Mouse (Mus musculus) liver, adult 2 months (tissue): ENCODE measurements around the gene Nr2f2.

Source experiments
- CTCF ChIP-seq: fragments of 200-500 bp; IDR thresholded peaks from 2 replicates; pipeline ENCODE4 v1.5.1; 2011; ENCODE audit warnings: low read depth, low read length, control low read depth
- POLR2A ChIP-seq: fragments of 200-500 bp; IDR thresholded peaks from 2 replicates; pipeline ENCODE4 v1.6.1; 2011; ENCODE audit warnings: low read length, control low read depth; ENCODE audit not compliant: insufficient read depth; ENCODE audit errors: extremely low read depth

DNA sequence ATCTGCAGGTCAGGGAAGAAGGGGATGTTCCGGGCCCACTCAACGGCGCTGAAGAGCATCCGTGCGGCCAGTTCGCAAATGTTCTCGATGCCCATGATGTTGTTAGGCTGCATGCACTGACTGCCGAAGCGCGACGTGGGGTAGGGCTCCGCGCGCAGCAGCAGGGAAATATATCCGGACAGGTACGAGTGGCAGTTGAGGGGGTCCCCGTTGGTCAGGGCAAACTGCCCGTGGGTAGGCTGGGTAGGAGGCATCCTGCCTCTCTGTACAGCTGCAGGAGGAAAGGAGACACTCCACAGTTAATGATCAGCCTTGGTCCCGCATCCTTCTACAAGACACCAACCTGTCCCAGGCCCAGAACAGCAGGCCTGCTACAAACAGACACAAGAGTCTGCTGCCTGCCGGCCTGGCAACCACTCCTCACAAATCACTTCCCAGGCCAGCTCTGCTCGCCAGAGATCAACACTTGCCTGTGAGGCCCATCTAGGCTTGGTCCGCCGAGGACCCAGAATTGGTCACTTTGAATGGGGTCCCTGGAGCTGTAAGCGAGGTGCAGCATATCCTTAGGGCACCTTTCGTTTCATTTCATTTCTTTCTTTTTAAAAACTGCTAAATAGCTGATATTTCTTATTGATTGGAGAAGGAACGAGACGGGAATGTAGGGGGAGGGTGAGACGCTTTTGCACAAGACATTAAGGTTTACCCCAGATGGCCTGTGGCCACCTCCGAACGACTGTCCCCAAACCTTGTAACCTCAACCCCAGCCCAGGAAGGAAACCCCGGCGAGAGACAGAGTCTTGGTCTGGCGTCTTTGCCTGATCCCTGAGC lies 8.3 kb downstream of the Nr2f2 start:
- TF ChIP-seq CTCF (0 out of 2 replicates have a peak, but pooled peaks have one; percentile 0), POLR2A (no peak)
